Mouse (Mus musculus) induced T-regulatory cell, adult 2 months (primary cell): ENCODE results near the gene Sec24d.

Experiments
- DNase-seq: peaks from one replicate; pipeline ENCODE4 v3.0.0-alpha.2; 2012; ENCODE audit warnings: low read depth

Gene Sec24d

DNA sequence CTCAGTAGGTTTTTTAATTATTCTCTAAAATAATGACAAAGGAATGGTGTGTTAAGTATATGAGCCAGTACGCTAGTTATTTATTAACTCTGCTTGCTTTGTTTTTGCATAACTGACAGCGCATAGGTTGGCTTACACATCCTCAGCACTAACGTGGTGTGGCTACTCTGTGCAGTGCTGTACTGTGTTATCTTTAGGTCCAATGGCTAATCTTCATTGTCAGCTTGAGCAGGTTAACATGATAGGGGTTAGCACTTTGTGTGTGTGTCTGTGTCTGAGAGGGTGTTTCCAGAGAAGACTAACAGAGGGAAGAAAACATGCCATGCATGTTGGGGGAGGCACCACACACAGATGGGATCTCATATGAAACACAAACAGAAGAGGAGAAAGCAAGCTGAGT is 137.7 kb downstream of the Sec24d start:
- no peak for DNase-seq

GRCm38 (mm10) chr3:123411821-123412578 is 144.7 kb downstream of the Sec24d start:
- DNase-seq, result no peak

DNA sequence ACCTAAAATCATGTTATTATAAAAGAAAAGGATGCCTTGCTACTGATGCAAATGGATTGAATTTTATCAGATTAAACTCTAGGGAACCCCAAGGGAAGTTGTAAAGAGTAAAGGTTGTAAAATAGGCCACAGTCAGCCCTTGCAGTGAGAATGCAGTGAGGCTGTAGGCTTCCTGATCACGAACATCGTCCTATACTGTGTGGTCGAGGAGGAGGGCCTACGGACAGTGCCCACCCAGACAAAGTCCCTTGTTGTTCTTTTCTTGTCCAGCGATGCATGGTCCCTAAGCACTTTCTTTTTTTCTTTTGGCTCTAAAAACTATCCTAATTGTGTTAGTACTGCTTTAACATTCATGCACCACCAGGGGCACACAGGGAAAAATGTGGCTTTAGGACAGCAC is 145.9 kb downstream of the Sec24d start:
- no peak for DNase-seq
